Mouse (Mus musculus) ovary, postnatal 14 days (tissue): ENCODE results near the gene Ccdc33.
A peak's percentile ranks its signal among the peaks of the same experiment; 100 is the strongest.

Source experiments
- DNase-seq: peaks from one replicate; pipeline ENCODE4 v3.0.0; 2022; ENCODE audit warnings: low spot score

The Ccdc33 gene

GRCm38 (mm10) chr9:58048621-58049020 lies 70.0 kb downstream of the Ccdc33 start:
- DNase-seq, result no peak

- no peak for DNase-seq
Observed at GRCm38 (mm10) chr9:58047061-58047460, 71.6 kb downstream of the Ccdc33 start.

- DNase-seq, result no peak
Observed at GRCm38 (mm10) chr9:58045646-58046045, 73.0 kb downstream of the Ccdc33 start.

- DNase-seq, result no peak
Observed at GRCm38 (mm10) chr9:58044828-58045227, 73.8 kb downstream of the Ccdc33 start.

DNA sequence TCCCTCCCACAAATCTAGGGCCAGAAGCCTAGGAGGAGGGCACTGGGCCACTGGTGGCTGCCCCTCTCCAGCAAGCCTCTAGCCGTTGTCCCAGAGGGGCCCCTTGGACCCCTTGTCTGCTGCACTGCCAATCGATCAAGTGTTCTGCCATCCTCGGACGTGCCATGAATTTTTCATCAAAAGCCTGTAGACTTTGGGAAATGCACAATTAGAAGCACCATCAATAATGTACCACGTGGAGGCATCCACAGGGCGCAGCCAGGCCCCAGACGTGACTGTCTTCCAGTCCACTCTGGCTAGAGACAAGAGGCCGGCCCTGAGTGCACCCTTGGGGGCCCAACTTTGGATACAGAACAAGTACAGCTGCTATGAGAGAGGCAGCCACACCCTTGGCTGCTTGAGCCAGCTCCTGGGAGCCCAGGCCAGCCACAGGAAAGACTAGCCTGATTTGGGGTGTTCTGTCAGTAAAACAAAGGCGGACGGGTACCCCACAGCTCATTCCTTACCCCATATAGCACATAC lies 75.1 kb downstream of the Ccdc33 start:
- no peak for DNase-seq

- DNase-seq, result no peak
Observed at GRCm38 (mm10) chr9:58042391-58042790, 76.2 kb downstream of the Ccdc33 start.

DNA sequence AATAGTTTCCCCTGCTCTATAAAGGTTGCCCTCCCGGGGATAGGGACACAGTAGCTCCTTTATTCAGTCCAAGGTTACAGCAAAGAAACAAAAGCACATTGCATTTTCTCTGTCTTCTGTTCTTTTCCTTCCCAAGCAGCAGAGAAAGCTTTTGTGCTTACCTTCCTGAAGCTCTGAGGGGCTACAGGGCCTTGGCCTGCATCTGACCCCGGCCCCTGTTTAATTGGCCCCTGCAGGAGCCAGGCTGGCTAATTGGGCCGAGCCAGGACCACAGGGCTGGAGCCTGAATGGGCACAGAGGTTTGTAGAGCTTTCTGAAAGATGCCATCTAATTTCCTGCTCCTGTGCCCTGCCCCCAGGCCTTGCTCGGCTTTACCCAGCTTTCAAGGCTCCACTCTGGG lies 77.6 kb downstream of the Ccdc33 start:
- no peak for DNase-seq

DNA sequence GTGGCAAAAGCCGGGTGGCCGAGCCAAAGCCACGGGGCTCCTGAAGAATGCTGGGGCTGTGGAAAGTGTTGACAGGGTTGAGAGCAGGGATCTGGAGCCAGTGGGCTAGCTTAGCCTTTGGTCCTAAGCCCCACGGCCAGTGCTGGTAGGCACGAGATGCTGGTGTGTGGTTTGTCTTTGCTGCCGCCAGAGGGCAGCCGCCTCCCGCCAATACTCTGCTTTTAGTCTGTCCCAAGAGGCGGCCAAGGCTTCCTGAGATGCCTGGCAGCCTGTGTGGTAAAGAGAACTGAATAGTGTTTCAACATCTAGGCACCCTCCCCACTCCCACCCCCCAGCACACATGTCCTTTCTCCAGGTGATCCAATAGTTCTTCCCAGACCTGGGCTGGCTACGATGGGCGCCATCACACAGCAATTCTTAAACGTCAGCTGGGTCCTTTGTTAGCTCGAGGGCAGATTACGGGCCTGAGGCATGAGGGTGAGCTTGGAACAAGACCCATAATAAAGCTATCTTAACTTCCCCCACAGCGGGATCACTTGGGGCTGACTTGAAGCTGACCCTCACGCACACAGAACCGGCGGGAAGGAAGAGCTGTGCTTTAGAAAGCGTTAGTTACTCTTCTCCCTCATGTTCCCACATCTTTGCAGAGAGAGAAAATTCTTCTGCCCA lies 80.0 kb downstream of the Ccdc33 start:
- DNase-seq, result peak; percentile 61

DNA sequence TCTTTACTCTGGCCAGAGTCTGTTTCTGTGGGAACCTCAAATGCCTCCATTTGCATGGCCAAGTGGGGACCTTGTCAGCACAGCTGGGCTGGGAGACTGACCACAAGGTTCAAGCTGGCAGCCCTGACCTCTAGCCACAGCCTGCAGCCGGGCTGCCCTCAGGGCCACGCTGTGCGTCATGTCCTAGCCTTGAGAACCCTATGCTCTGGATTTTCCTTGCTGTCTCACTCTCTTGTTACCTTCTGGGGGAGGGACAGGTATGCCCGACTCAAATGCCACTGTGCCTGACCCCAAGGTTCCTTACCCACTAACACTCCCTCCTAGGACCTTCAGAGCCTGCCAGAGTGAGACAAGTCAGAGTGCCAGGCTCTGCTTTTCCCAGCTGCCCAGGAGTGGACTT lies 81.7 kb downstream of the Ccdc33 start:
- no peak for DNase-seq

DNA sequence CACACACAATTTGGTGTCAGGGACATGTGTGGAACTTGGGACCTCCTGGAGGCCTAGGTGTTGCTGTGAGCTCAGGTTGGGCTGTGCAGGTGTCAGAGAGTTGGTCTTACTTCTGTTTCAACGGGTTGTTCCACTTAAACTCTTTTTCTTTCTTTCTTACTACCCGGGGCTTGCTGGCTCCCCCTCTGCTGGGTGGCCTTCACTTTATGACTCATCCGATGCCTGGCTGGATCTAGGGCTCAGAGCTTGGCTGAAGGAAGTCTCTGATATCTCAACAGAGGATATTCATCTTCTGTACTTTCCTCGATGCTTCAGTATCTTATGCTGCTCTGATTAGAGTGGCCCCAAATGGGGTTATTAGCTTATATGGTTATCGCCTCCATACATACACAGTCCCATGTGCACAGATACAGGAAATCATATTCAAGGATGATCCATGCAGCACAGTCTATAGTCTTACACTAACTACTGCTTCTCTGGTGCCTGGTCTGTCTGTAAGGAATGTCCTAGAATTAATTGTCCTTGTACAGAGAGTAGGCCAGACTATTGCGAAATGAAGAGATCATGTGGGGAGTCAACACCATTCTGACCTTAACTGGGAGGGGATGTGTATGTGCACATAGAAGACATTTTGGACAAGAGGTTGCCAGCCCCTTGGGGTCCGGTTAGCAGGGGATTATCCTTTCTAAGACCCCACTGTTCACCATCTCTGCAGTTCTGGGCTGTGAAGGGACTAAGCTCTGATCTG lies 82.5 kb downstream of the Ccdc33 start:
- DNase-seq, result no peak

DNA sequence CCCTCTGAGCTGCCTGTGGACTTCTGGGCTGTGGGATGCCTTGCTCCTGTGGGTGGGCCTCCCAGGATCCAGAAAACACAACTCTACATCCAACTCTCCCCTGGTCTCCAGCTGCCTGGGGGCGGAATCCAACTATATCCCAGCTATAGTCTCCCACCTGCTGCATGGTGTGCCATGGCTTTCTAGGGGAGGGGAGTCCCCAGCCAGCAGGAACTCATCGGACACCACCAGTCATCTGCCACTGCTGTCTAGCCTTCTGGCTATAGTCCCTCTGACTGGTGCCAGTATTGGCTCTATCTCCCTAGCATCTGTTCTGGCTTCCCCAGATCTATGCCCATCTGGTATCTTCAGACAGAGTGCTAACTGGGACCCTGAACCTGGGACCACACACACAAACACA lies 83.1 kb downstream of the Ccdc33 start:
- DNase-seq, result no peak

- DNase-seq, result no peak
Observed at GRCm38 (mm10) chr9:58031895-58032294, 86.7 kb downstream of the Ccdc33 start.

- DNase-seq, result no peak
Observed at GRCm38 (mm10) chr9:58029635-58030034, 89.0 kb downstream of the Ccdc33 start.

DNA sequence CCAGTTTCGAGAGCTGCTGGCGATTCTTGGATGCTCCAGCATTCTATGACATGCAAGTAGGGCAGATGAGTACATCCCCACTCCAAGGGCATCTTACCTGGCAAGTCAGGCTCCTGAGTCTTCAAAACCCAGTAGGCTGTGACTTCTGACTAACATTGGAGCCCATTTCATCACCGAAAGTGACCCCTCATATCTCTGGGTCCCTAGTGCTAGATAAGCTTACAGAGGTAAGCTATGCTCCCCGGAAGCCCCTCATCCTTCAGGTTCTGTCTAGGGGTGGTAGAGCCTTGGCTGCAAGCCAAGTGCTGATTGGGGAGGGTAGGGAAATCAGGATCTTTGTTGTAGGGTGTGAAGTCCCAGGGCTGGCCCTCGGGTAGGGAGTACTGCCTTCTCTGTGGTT lies 89.8 kb downstream of the Ccdc33 start:
- no peak for DNase-seq

DNA sequence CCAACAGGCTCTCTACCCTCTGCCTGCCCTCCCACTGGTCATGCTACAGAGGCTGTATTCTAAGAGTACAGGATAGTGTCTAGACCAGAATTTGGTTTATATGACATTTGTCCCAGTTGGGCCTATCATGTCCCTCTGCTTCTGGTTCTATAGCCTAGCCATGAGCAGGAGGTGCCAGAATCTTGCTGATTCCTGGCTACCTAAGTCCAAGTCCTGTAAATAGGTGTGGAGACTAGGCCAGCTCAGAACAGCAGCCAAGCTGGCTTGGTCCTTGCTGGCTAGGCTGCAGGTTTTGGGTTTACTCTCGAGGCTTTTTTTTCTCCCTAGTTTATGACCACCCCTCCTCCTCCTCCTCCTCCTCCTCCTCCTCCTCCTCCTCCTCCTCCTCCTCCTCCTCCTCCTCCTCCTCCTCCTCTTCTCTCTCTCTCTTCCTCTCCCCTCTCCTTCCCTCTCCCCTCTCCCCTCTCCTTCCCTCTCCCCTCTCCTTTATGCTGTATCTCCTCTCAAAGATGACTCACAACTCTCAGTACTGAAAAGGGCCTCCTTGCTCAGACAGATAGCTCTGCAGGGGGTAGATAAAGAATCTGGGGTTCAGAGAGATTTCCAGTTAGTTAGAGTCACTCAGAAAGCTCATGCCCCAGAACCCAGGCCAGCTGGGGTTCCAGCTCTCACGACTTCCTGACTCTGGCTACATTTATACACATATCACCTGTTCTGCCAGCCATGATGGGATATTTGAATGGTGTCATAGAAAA lies 91.0 kb downstream of the Ccdc33 start:
- no peak for DNase-seq

DNA sequence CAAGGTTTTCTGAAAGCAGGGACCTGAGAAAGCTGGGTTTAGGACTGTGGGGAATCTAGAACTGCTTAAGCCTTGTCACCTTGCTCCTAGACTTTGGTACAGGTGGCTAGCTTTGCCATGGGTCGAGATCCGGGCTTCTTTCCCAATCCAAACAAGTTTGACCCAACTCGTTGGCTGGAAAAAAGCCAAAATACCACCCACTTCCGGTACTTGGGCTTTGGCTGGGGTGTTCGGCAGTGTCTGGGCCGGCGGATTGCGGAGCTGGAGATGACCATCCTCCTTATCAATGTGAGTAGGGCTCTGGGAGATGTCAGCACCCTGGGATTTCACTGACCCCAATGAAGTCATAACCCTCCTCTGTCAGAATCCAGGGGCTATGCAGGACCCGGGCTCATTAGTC lies 92.6 kb downstream of the Ccdc33 start:
- DNase-seq, result no peak

DNA sequence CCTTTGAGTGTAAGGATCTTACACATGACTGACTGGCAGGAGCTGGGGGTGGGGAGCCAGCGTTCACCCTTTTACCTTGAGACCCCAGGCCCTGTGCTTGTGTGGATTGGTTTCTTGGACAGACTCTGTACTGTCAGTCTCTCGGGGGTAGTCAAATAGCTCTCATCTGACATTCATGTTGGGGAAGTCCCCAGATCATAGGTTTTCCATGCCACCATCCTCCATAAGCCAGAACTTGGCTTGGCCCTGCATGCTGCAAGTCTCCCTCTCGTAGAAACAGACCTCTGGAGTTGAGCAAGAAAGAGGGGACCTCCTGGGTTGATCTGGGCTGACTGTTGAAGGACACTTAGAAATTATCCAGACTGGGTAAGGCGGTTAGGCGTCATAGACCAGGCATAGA lies 100.2 kb downstream of the Ccdc33 start:
- DNase-seq, result no peak

- DNase-seq, result no peak
Observed at GRCm38 (mm10) chr9:58016962-58017361, 101.7 kb downstream of the Ccdc33 start.

GRCm38 (mm10) chr9:58015856-58016255 lies 102.8 kb downstream of the Ccdc33 start:
- DNase-seq, result no peak

- DNase-seq, result no peak
Observed at GRCm38 (mm10) chr9:58014393-58015160, 104.0 kb downstream of the Ccdc33 start.

DNA sequence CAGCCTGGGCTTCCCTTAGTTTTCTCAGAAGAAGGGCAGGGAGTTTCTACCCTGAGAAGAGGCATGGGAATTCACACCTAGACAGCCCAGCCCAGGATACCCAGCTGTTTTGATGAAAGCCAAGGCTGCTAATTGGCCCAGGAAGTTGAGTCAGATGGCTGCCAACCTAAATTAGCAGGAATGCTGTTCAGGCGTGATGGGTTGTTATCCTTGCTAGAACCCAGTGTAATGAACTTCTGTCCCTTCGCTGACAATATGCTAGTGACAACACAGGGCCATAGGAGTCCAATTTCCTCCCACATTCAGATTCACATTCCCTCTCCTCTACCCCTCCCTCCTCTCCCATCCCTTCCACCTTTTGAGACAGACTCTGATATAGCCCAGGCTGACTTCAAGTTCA lies 105.7 kb downstream of the Ccdc33 start:
- no peak for DNase-seq

GRCm38 (mm10) chr9:58012486-58012885 lies 106.1 kb downstream of the Ccdc33 start:
- DNase-seq, result no peak
